Mouse (Mus musculus): ENCODE data around the gene St8sia4.

DNA sequence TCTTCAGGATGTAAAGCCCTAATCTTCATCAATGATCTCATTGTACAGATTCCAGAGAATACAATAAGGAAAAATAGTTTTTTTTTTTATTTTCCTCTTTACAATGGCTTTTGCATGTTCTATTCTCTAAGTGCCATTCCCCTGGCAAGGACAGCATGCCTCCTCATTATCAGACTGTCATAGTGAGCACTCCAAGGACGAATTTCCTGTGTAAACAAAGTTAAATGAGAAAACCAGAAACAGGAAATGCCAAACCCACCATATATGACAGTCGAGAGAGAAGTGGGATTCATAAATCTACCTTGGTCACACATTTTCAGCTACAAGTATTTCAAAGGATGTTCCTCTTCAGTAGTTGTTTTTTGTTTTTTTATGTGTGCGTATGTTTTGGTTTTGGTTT is 49.2 kb downstream of the St8sia4 start:
- TF ChIP-seq CTCF (IDR thresholded peaks at IDR 0.05; ENCODE audit: insufficient read depth, low read depth, low read length) (no peak), POLR2A (IDR thresholded peaks at IDR 0.05; ENCODE audit: insufficient read depth, low read depth, low read length) (no peak)
